Mouse (Mus musculus) CH12.LX (cell line): ENCODE results near the gene Runx2. TPM values are rescaled to one million over a fixed set of nuclear protein-coding genes. Genes with fewer than 3 reads are reported as not detected.

ENCODE experiments used
- DNase-seq: peaks from one replicate; pipeline ENCODE4 v3.0.0-alpha.2; 2013; ENCODE audit errors: extremely low read depth
- H3K27ac ChIP-seq: 2 replicates; pipeline ENCODE4 v1.5.1; 2012; ENCODE audit warnings: low read depth, mild to moderate bottlenecking, control low read depth, moderate library complexity; ENCODE audit not compliant: insufficient read depth
- H3K27me3 ChIP-seq: replicated peaks from 2 replicates; pipeline ENCODE3; 2012; ENCODE audit warnings: inconsistent platforms
- H3K36me3 ChIP-seq, 2 experiments: replicated peaks in 1 of 2; 2 replicates each; pipeline versions ENCODE3 to v1.6.1; 2012; ENCODE audit warnings: inconsistent platforms in 1 of 2, low read length in 1 of 2, mild to moderate bottlenecking in 1 of 2, mixed read lengths in 1 of 2, moderate library complexity in 1 of 2; ENCODE audit not compliant: control insufficient read depth in 1 of 2, insufficient read depth in 1 of 2
- H3K4me1 ChIP-seq, 2 experiments: 2 replicates each; pipeline ENCODE4 v1.6.1; 2012; ENCODE audit warnings: inconsistent platforms in 1 of 2, moderate library complexity in 1 of 2; ENCODE audit not compliant: insufficient read depth in 2 of 2, control insufficient read depth in 1 of 2
- H3K4me2 ChIP-seq: 2 replicates; pipeline ENCODE4 v1.6.1; 2012; ENCODE audit warnings: low read depth, mild to moderate bottlenecking, control low read depth; ENCODE audit not compliant: poor library complexity, insufficient read depth, severe bottlenecking
- H3K4me3 ChIP-seq, 3 experiments: fragments of 150-350 bp in 1 of 3; sonication (generic) in 1 of 3; replicated peaks in 1 of 3; 2 replicates each; pipeline versions ENCODE3 to v1.5.1; 2011 to 2012; ENCODE audit warnings: low read depth in 2 of 3, low read length in 2 of 3, mild to moderate bottlenecking in 2 of 3, moderate library complexity in 2 of 3, control low read depth in 1 of 3, improper control_type of control experiment in 1 of 3, inconsistent platforms in 1 of 3, mixed read lengths in 1 of 3; ENCODE audit not compliant: poor library complexity in 1 of 3
- H3K79me2 ChIP-seq: replicated peaks from 2 replicates; pipeline ENCODE4 v1.6.1; 2012; ENCODE audit warnings: mild to moderate bottlenecking, moderate library complexity; ENCODE audit not compliant: control insufficient read depth, poor library complexity, insufficient read depth, severe bottlenecking; ENCODE audit errors: extremely low read depth
- H3K9ac ChIP-seq: 2 replicates; pipeline ENCODE4 v1.6.1; 2012; ENCODE audit warnings: low read depth, mild to moderate bottlenecking, control low read depth, moderate library complexity; ENCODE audit not compliant: insufficient read depth
- H3K9me3 ChIP-seq: replicated peaks from 2 replicates; pipeline ENCODE3; 2012; ENCODE audit warnings: low read length, inconsistent platforms, mixed read lengths
- CHD2 ChIP-seq: IDR thresholded peaks from 2 replicates; pipeline ENCODE4 v1.6.1; 2011; ENCODE audit warnings: low read length, improper control_type of control experiment
- CTCF ChIP-seq, 2 experiments: IDR thresholded peaks in 1 of 2; conservative IDR thresholded peaks in 1 of 2; 2 replicates each; pipeline ENCODE4 v1.5.1; 2011 to 2012; ENCODE audit warnings: low read depth in 2 of 2, low read length in 2 of 2, improper control_type of control experiment in 1 of 2, inconsistent platforms in 1 of 2, mild to moderate bottlenecking in 1 of 2, moderate library complexity in 1 of 2
- E2F4 ChIP-seq: IDR thresholded peaks from 2 replicates; pipeline ENCODE4 v1.6.1; 2011; ENCODE audit warnings: low read depth, low read length, improper control_type of control experiment; ENCODE audit not compliant: insufficient replicate concordance
- ELF1 ChIP-seq: IDR thresholded peaks from 2 replicates; pipeline ENCODE4 v1.6.1; 2014; ENCODE audit warnings: low read depth, mild to moderate bottlenecking, inconsistent platforms, low read length, improper control_type of control experiment
- GABPA ChIP-seq: IDR thresholded peaks from 2 replicates; pipeline ENCODE4 v1.6.1; 2012; ENCODE audit warnings: low read depth, low read length, improper control_type of control experiment, inconsistent platforms; ENCODE audit not compliant: insufficient replicate concordance
- HCFC1 ChIP-seq: IDR thresholded peaks from 2 replicates; pipeline ENCODE4 v1.6.1; 2012; ENCODE audit warnings: low read depth, mild to moderate bottlenecking, inconsistent platforms, low read length, improper control_type of control experiment
- IRF4 ChIP-seq: IDR thresholded peaks from 2 replicates; pipeline ENCODE4 v1.6.1; 2014; ENCODE audit warnings: low read depth, mild to moderate bottlenecking, inconsistent platforms, low read length, improper control_type of control experiment
- JUN ChIP-seq: IDR thresholded peaks from 2 replicates; pipeline ENCODE4 v1.6.1; 2011; ENCODE audit warnings: low read depth, mild to moderate bottlenecking, low read length, improper control_type of control experiment, moderate library complexity; ENCODE audit not compliant: insufficient read depth
- MAX ChIP-seq: IDR thresholded peaks from 2 replicates; pipeline ENCODE4 v1.6.1; 2011; ENCODE audit warnings: low read length, improper control_type of control experiment
- MYC ChIP-seq: IDR thresholded peaks from 2 replicates; pipeline ENCODE4 v1.6.1; 2011; ENCODE audit warnings: low read depth, mild to moderate bottlenecking, improper control_type of control experiment, low read length
- NELFE ChIP-seq: IDR thresholded peaks from 2 replicates; pipeline ENCODE4 v1.6.1; 2011; ENCODE audit warnings: low read depth, low read length, improper control_type of control experiment
- NRF1 ChIP-seq: IDR thresholded peaks from 2 replicates; pipeline ENCODE4 v1.6.1; 2014; ENCODE audit warnings: low read depth, mild to moderate bottlenecking, inconsistent platforms, low read length, improper control_type of control experiment, moderate library complexity
- PAX5 ChIP-seq: IDR thresholded peaks from 2 replicates; pipeline ENCODE4 v1.6.1; 2012; ENCODE audit warnings: low read length, inconsistent platforms, mixed read lengths
- POLR2A ChIP-seq: IDR thresholded peaks from 2 replicates; pipeline ENCODE4 v1.6.1; 2011; ENCODE audit warnings: low read depth, mild to moderate bottlenecking, improper control_type of control experiment, low read length
- RAD21 ChIP-seq: IDR thresholded peaks from 2 replicates; pipeline ENCODE4 v1.6.1; 2011; ENCODE audit warnings: low read depth, mild to moderate bottlenecking, low read length, improper control_type of control experiment, moderate library complexity
- RCOR1 ChIP-seq: conservative IDR thresholded peaks from 2 replicates; pipeline ENCODE4 v1.6.1; 2012; ENCODE audit warnings: low read depth, mild to moderate bottlenecking, inconsistent platforms, low read length, improper control_type of control experiment
- TBP ChIP-seq: conservative IDR thresholded peaks from 2 replicates; pipeline ENCODE4 v1.6.1; 2011; ENCODE audit warnings: low read depth, low read length, improper control_type of control experiment
- TCF12 ChIP-seq: IDR thresholded peaks from 2 replicates; pipeline ENCODE4 v1.6.1; 2014; ENCODE audit warnings: low read depth, mild to moderate bottlenecking, inconsistent platforms, low read length, improper control_type of control experiment
- UBTF ChIP-seq: IDR thresholded peaks from 2 replicates; pipeline ENCODE4 v1.6.1; 2012; ENCODE audit warnings: low read depth, mild to moderate bottlenecking, inconsistent platforms, low read length, improper control_type of control experiment, moderate library complexity
- USF1 ChIP-seq: IDR thresholded peaks from 2 replicates; pipeline ENCODE4 v1.6.1; 2014; ENCODE audit warnings: low read depth, mild to moderate bottlenecking, inconsistent platforms, low read length, improper control_type of control experiment
- ZMIZ1 ChIP-seq: IDR thresholded peaks from 2 replicates; pipeline ENCODE4 v1.6.1; 2012; ENCODE audit warnings: low read depth, mild to moderate bottlenecking, inconsistent platforms, low read length, improper control_type of control experiment
- dilution Hi-C: fragments of 300-500 bp; cut with MboI; formaldehyde crosslinking; loops from 2 replicates; pipeline ENCODE4 v1.14.3; 2020; ENCODE audit warnings: low sequenced_read_pairs; ENCODE audit not compliant: extremely low pct_unique_long_range_greater_than_20kb, extremely low pct_ligation_motif_present
- in situ Hi-C: fragments of 300-500 bp; cut with MboI; formaldehyde crosslinking; loops from 3 replicates; pipeline ENCODE4 v1.14.3; 2019; ENCODE audit warnings: low sequenced_read_pairs, low pct_ligation_motif_present, low pct_unique_long_range_greater_than_20kb, mixed read lengths
- polyA plus RNA-seq: library from polyadenylated mRNA; unstranded; fragments of >175 nt; gene quantifications from 2 replicates; pipeline ENCODE4 v1.2.1, GENCODE M21; 2012; ENCODE audit warnings: low read depth; ENCODE audit not compliant: insufficient read length
- total RNA-seq, 2 experiments: library from RNA; depleted of rRNA; stranded (reverse); fragments of 300-350 nt in 1 of 2; fragments of >200 nt in 1 of 2; gene quantifications; 2 replicates each; pipeline ENCODE4 v1.2.3; 2012 to 2014

The Runx2 gene
- total and polyA plus RNA-seq, 3 experiments, result 0.70 to 1.4 (median 1.1) TPM

DNA sequence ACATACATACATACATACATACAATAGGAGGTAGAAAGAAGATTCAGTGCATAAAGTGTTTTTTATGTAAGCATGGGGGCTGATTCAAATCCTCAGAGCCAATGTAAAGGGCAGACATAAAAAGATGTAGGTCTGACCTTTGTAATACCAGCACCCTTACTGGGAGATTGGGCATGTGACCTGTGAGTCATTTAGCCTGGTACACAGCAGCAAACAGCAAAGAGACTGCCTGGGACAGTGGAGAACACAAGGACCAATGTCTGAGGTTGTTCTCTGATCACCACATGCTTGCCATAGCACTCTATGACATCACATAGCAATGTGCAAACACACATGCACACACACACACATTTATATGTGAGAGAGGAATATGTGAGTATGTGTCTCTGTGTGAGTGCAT, 86.9 kb downstream of the Runx2 start:
- no peaks in the 10 kb centered on the region for H3K79me2 ChIP-seq
- no peak overlapping the region for H3K9ac ChIP-seq
- dilution Hi-C loops (no loop called here), in situ Hi-C loops (loop anchor here (25.0 kb wide), 2 partner anchors 465 to 660 kb away; no protein-coding TSS in a partner anchor)
- no peak for DNase-seq
- peaks cover 0 to 6% of the 10 kb centered on the region in 2 experiments for H3K36me3 ChIP-seq
- H3K9me3 ChIP-seq, result no peaks in the 10 kb centered on the region
- H3K4me2 ChIP-seq, result no peak overlapping the region
- H3K4me3 ChIP-seq, result no peak overlapping the region
- H3K27me3 ChIP-seq, result no peaks in the 10 kb centered on the region
- peaks cover 5 to 7% of the 10 kb centered on the region in 2 experiments for H3K4me1 ChIP-seq
- TF ChIP-seq IRF4 (no peak), CHD2 (no peak), HCFC1 (no peak), ELF1 (no peak)
- no peak overlapping the region for H3K27ac ChIP-seq

- DNase-seq, result no peak
- no peaks in the 10 kb centered on the region for H3K79me2 ChIP-seq
- dilution Hi-C loops, result no loop called here
- H3K9me3 ChIP-seq, result no peaks in the 10 kb centered on the region
- no peaks in the 10 kb centered on the region for H3K27me3 ChIP-seq
- no peak overlapping the region for H3K4me2 ChIP-seq
- no peak overlapping the region for H3K4me3 ChIP-seq
- in situ Hi-C loops, result loop anchor here (25.0 kb wide), 2 partner anchors 463 to 662 kb away; no protein-coding TSS in a partner anchor
- H3K9ac ChIP-seq, result no peak overlapping the region
- peaks cover 0 to 6% of the 10 kb centered on the region in 2 experiments for H3K36me3 ChIP-seq
- TF ChIP-seq TBP (no peak), IRF4 (no peak), POLR2A (no peak), RAD21 (no peak), ZMIZ1 (no peak), CTCF (conservative IDR thresholded peaks at IDR 0.05 in 1 of 2, IDR thresholded peaks at IDR 0.05 in 1 of 2; ENCODE audit: low read depth in 2 of 2, low read length in 2 of 2) (no peak), RCOR1 (no peak), ELF1 (no peak)
- TF ChIP-seq, all 38 proteins: peak for 0
- H3K27ac ChIP-seq, result no peak overlapping the region
- peaks cover 7 to 10% of the 10 kb centered on the region in 2 experiments for H3K4me1 ChIP-seq
Measured at GRCm38 (mm10) chr17:44724805-44725480, 89.7 kb downstream of the Runx2 start.

DNA sequence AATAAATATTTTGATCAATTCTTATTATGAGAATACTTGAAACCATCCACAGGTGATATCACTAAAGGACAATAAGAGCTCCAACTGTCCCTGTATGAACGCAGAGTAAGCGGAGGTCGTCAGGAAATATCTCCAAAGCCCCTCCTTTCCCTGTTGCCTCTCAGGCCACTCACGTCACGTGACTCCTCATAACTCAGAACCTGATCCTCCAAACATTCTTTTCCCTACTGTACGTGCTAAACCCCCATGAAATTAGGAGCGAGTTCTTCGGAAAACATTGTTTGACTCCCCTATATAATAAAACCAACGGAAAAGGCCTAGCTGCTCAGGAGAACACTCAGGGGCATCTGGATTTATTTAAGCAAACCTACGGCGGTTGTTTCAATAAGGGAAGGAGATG, 90.3 kb downstream of the Runx2 start:
- Histone ChIP-seq H3K79me2 (no peaks in the 10 kb centered on the region), H3K9me3 (no peaks in the 10 kb centered on the region), H3K4me1 (peaks cover 7 to 10% of the 10 kb centered on the region in 2 experiments), H3K9ac (no peak overlapping the region)
- in situ Hi-C loops, result no loop called here
- dilution Hi-C loops, result no loop called here
- TF ChIP-seq ELF1, result no peak
- no peak for TF ChIP-seq NRF1
- TF ChIP-seq PAX5, result no peak
- no peak for TF ChIP-seq NELFE
- no peak for TF ChIP-seq E2F4
- no peak for TF ChIP-seq GABPA
- TF ChIP-seq UBTF, result no peak
- TF ChIP-seq POLR2A, result no peak
- no peak for TF ChIP-seq MYC
- no peak for TF ChIP-seq JUN
- no peak for TF ChIP-seq TCF12
- no peak for TF ChIP-seq USF1
- TF ChIP-seq MAX, result no peak
- no peak for TF ChIP-seq ZMIZ1
- TF ChIP-seq, all 38 proteins: peak for 0
- H3K27ac ChIP-seq, result no peak overlapping the region
- no peak overlapping the region for H3K4me2 ChIP-seq
- peaks cover 0 to 6% of the 10 kb centered on the region in 2 experiments for H3K36me3 ChIP-seq
- H3K27me3 ChIP-seq, result no peaks in the 10 kb centered on the region
- no peak for DNase-seq
- no peak overlapping the region for H3K4me3 ChIP-seq
